Mouse (Mus musculus): ENCODE data around the gene Lats2. TPM values are rescaled to one million over a fixed set of nuclear protein-coding genes. Genes with fewer than 3 reads are reported as not detected.
"Not testable (repeated sequence)": the region's sequence is repeated elsewhere in the genome, so short reads cannot be mapped to it uniquely, and the experiment has no call there.

The Lats2 gene
- total and polyA plus RNA-seq, 3 experiments = 1.1 to 4.0 (median 1.5) TPM

DNA sequence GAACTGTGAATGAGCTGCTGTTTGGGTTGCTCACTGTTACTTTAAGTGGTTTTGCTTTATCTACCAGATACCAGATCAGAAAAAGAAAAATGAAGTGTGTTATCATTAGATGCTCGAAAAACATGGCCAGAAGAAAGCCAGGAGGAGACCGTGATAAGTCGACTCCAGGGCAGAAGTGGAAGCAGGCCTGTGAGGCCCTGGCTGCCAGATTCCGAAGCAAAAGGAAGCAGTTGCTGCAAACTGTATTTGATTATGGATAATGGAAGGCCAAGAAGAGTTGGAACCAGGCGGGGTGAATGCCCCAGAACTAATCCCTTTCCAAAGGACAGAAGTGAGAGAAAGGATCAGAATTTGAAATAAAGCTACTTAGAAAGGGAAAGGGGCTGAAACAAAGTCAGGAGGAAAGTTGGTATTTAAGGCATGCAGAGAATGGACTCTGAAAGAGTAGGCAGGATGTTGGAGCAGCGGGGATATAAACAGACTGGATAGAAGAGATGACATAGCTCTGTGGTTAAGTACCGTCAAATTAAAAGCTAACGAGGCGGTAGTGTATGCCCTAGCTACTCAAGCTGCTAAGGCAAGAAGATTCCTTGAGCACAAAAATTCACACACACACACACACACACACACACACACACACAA lies 4.7 kb downstream of the Lats2 start:
- no peak overlapping the region for H3K9ac ChIP-seq (ENCODE audit: insufficient read depth, low read depth)
- in situ Hi-C loops (cut with MboI; ENCODE audit: low pct_ligation_motif_present, low pct_unique_long_range_greater_than_20kb, low sequenced_read_pairs) = no loop called here
- no peak for DNase-seq (ENCODE audit: extremely low read depth)
- no peak overlapping the region for H3K27ac ChIP-seq (ENCODE audit: insufficient read depth, low read depth)
- peaks cover 0 to 9% of the 10 kb centered on the region in 2 experiments; a peak in 2 of 4 replicates for H3K4me1 ChIP-seq (ENCODE audit: control insufficient read depth in 1 of 2, insufficient read depth in 2 of 2)
- no peaks in the 10 kb centered on the region for H3K36me3 ChIP-seq (replicated peaks in 1 of 2; ENCODE audit: control insufficient read depth in 1 of 2, insufficient read depth in 1 of 2, low read length in 1 of 2)
- no peak overlapping the region for H3K4me2 ChIP-seq (ENCODE audit: insufficient read depth, low read depth, poor library complexity, severe bottlenecking)
- no peak overlapping the region for H3K4me3 ChIP-seq (replicated peaks in 1 of 3; ENCODE audit: low read depth in 2 of 3, low read length in 2 of 3, poor library complexity in 1 of 3)
- H3K9me3 ChIP-seq (replicated peaks; ENCODE audit: low read length) = no peaks in the 10 kb centered on the region
- TF ChIP-seq POLR2A (IDR thresholded peaks at IDR 0.05; ENCODE audit: low read depth, low read length) (no peak), TCF12 (IDR thresholded peaks at IDR 0.05; ENCODE audit: low read depth, low read length) (no peak), ZNF384 (IDR thresholded peaks at IDR 0.05; ENCODE audit: low read depth, low read length) (no peak), MAZ (IDR thresholded peaks at IDR 0.05; ENCODE audit: low read depth, low read length) (no peak)
- no peaks in the 10 kb centered on the region for H3K79me2 ChIP-seq (replicated peaks; ENCODE audit: control insufficient read depth, extremely low read depth, insufficient read depth, poor library complexity, severe bottlenecking)
- H3K27me3 ChIP-seq (replicated peaks) = no peaks in the 10 kb centered on the region
- dilution Hi-C loops (cut with MboI; ENCODE audit: extremely low pct_ligation_motif_present, extremely low pct_unique_long_range_greater_than_20kb, low sequenced_read_pairs) = no loop called here

DNA sequence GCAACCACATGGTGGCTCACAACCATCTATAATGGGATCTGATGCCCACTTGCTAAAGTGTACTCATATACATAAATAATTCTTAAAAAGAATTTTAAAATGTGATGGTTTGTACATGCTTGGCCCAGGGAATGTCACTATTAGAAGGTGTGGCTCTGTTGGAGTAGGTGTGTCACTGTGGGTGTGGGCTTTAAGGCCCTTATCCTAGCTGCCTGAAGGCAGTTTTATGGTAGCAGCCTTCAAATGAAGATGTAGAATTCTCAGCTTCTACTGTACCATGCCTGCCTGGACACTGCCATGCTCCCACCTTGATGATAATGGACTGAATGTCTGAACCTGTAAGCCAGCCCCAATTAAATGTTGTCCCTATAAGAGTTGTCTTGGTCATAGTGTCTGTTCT lies 7.2 kb downstream of the Lats2 start:
- H3K9ac ChIP-seq (ENCODE audit: insufficient read depth, low read depth); dilution Hi-C loops (cut with MboI; ENCODE audit: extremely low pct_ligation_motif_present, extremely low pct_unique_long_range_greater_than_20kb, low sequenced_read_pairs); H3K36me3 ChIP-seq (replicated peaks in 1 of 2; ENCODE audit: control insufficient read depth in 1 of 2, insufficient read depth in 1 of 2, low read length in 1 of 2); in situ Hi-C loops (cut with MboI; ENCODE audit: low pct_ligation_motif_present, low pct_unique_long_range_greater_than_20kb, low sequenced_read_pairs); H3K9me3 ChIP-seq (replicated peaks; ENCODE audit: low read length); H3K79me2 ChIP-seq (replicated peaks; ENCODE audit: control insufficient read depth, extremely low read depth, insufficient read depth, poor library complexity, severe bottlenecking); DNase-seq (ENCODE audit: extremely low read depth); H3K27ac ChIP-seq (ENCODE audit: insufficient read depth, low read depth); H3K4me2 ChIP-seq (ENCODE audit: insufficient read depth, low read depth, poor library complexity, severe bottlenecking); H3K4me3 ChIP-seq (replicated peaks in 1 of 3; ENCODE audit: low read depth in 2 of 3, low read length in 2 of 3, poor library complexity in 1 of 3): not testable (repeated sequence)
- Histone ChIP-seq H3K4me1 (ENCODE audit: control insufficient read depth in 1 of 2, insufficient read depth in 2 of 2) (peaks cover 0 to 16% of the 10 kb centered on the region in 2 experiments; a peak in 2 of 4 replicates), H3K27me3 (replicated peaks) (peaks cover 11% of the 10 kb centered on the region)

DNA sequence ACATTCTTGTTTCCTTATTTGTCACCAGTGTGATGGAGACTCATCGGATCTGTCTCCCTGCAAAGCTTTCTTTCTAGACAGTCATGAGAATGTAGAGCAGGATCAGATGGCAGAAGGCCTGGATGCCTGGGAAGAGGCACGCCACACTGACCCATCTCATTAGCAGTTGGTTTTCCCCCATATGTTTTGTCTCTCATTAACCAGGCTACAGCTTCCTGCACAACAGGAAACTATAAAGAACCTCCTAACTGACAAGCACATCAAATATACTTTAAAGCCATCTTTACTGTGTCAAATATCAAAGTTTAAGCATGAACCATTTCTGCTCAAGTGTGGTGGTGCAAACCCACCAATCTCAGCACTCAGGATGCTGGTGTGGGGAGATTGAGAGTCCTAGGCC lies 8.7 kb downstream of the Lats2 start:
- no peak for DNase-seq (ENCODE audit: extremely low read depth)
- no peak overlapping the region for H3K9ac ChIP-seq (ENCODE audit: insufficient read depth, low read depth)
- TF ChIP-seq CHD1 (IDR thresholded peaks at IDR 0.05; ENCODE audit: low read depth, low read length) (no peak), ZMIZ1 (IDR thresholded peaks at IDR 0.05; ENCODE audit: low read depth, low read length) (no peak), PAX5 (IDR thresholded peaks at IDR 0.05; ENCODE audit: low read length) (no peak), MAFK (IDR thresholded peaks at IDR 0.05; ENCODE audit: insufficient replicate concordance, low read length) (no peak), TCF12 (IDR thresholded peaks at IDR 0.05; ENCODE audit: low read depth, low read length) (no peak), ELF1 (IDR thresholded peaks at IDR 0.05; ENCODE audit: low read depth, low read length) (no peak), GABPA (IDR thresholded peaks at IDR 0.05; ENCODE audit: insufficient replicate concordance, low read depth, low read length) (no peak), RCOR1 (conservative IDR thresholded peaks at IDR 0.05; ENCODE audit: low read depth, low read length) (no peak), UBTF (IDR thresholded peaks at IDR 0.05; ENCODE audit: low read depth, low read length) (no peak), ETS1 (conservative IDR thresholded peaks at IDR 0.05; ENCODE audit: low read depth, low read length) (no peak), BHLHE40 (IDR thresholded peaks at IDR 0.05; ENCODE audit: low read depth, low read length) (no peak), HCFC1 (IDR thresholded peaks at IDR 0.05; ENCODE audit: low read depth, low read length) (no peak), E2F4 (IDR thresholded peaks at IDR 0.05; ENCODE audit: insufficient replicate concordance, low read depth, low read length) (no peak), CHD2 (IDR thresholded peaks at IDR 0.05; ENCODE audit: low read length) (no peak), MEF2A (IDR thresholded peaks at IDR 0.05; ENCODE audit: borderline replicate concordance, low read depth, low read length) (no peak)
- H3K4me3 ChIP-seq (replicated peaks in 1 of 3; ENCODE audit: low read depth in 2 of 3, low read length in 2 of 3, poor library complexity in 1 of 3) = no peak overlapping the region
- no peaks in the 10 kb centered on the region for H3K36me3 ChIP-seq (replicated peaks in 1 of 2; ENCODE audit: control insufficient read depth in 1 of 2, insufficient read depth in 1 of 2, low read length in 1 of 2)
- no peak overlapping the region for H3K4me2 ChIP-seq (ENCODE audit: insufficient read depth, low read depth, poor library complexity, severe bottlenecking)
- peaks cover 26% of the 10 kb centered on the region for H3K27me3 ChIP-seq (replicated peaks)
- H3K9me3 ChIP-seq (replicated peaks; ENCODE audit: low read length) = no peaks in the 10 kb centered on the region
- peaks cover 0 to 21% of the 10 kb centered on the region in 2 experiments; a peak in 2 of 4 replicates for H3K4me1 ChIP-seq (ENCODE audit: control insufficient read depth in 1 of 2, insufficient read depth in 2 of 2)
- in situ Hi-C loops (cut with MboI; ENCODE audit: low pct_ligation_motif_present, low pct_unique_long_range_greater_than_20kb, low sequenced_read_pairs) (no loop called here), dilution Hi-C loops (cut with MboI; ENCODE audit: extremely low pct_ligation_motif_present, extremely low pct_unique_long_range_greater_than_20kb, low sequenced_read_pairs) (no loop called here)
- no peaks in the 10 kb centered on the region for H3K79me2 ChIP-seq (replicated peaks; ENCODE audit: control insufficient read depth, extremely low read depth, insufficient read depth, poor library complexity, severe bottlenecking)
- no peak overlapping the region for H3K27ac ChIP-seq (ENCODE audit: insufficient read depth, low read depth)

Data from CH12.LX (cell line).